21 mouse cellular contexts compared by ENCODE assay signal in genomic region chr7:6925926-6926730, GRCm38 (mm10).
DNase-seq lines count a peak whose midpoint lies in the region; ATAC-seq and TF ChIP-seq lines count a peak whose summit lies in the region.
"Had no signal": no experiment of that assay in that cellular context is flagged by ENCODE, and none has a peak within 500 bp of the region (broad histone marks: within the 10 kb centered on the region; RNA-seq: fewer than 3 reads in every experiment).

No protein-coding gene starts in this region.

- H3K27me3 ChIP-seq in hindbrain, embryonic 14.5 days (ENCODE audit: control insufficient read depth, insufficient read depth, low read length), result no peaks in the 10 kb centered on the region
- H3K27me3 ChIP-seq in hindbrain, embryonic 11.5 days (ENCODE audit: control insufficient read depth, insufficient read depth, low read length), result no peaks in the 10 kb centered on the region
- no peaks in the 10 kb centered on the region for H3K27me3 ChIP-seq in hindbrain, postnatal 0 days (ENCODE audit: insufficient read depth, low read length)
- H3K27me3 ChIP-seq: limb, embryonic 15.5 days; lung, embryonic 15.5 days; neural tube, embryonic 15.5 days; stomach, embryonic 15.5 days had no signal

- no peak for DNase-seq in hindbrain, embryonic 14.5 days (ENCODE audit: low spot score)
- no peak for DNase-seq in hindbrain, embryonic 11.5 days (ENCODE audit: low spot score)
- DNase-seq in right cerebral cortex, postnatal 14 days, result peak; percentile 8
- DNase-seq in right cerebral cortex, postnatal 25 days, result no peak
- DNase-seq in hindbrain, postnatal 0 days (ENCODE audit: low spot score), result no peak
- peak; percentile 36 for DNase-seq in telencephalon, adult 2 months (ENCODE audit: low read depth, low spot score)
- DNase-seq in spleen, adult 18-20 months, result no peak
- DNase-seq: adrenal gland, postnatal 10 days; cerebellum, postnatal 25 days; heart, adult 18-20 months; heart, postnatal 10 days; kidney, postnatal 14 days; right cerebral cortex, postnatal 4 days; thymus, postnatal 25 days had no signal

- no peak overlapping the region for H3K9ac ChIP-seq in hindbrain, embryonic 14.5 days
- no peak overlapping the region for H3K9ac ChIP-seq in hindbrain, embryonic 11.5 days (ENCODE audit: low read depth, low read length)
- no peak overlapping the region for H3K9ac ChIP-seq in hindbrain, postnatal 0 days (replicated peaks; ENCODE audit: low read length)
- H3K9ac ChIP-seq: limb, embryonic 15.5 days; lung, embryonic 15.5 days; neural tube, embryonic 15.5 days; stomach, embryonic 15.5 days had no signal

- H3K36me3 ChIP-seq in hindbrain, embryonic 14.5 days (replicated peaks; ENCODE audit: control insufficient read depth, insufficient read depth), result no peaks in the 10 kb centered on the region
- no peaks in the 10 kb centered on the region for H3K36me3 ChIP-seq in hindbrain, embryonic 11.5 days (ENCODE audit: control insufficient read depth, insufficient read depth, low read length)
- H3K36me3 ChIP-seq in hindbrain, postnatal 0 days (ENCODE audit: insufficient read depth, low read length), result no peaks in the 10 kb centered on the region
- H3K36me3 ChIP-seq: limb, embryonic 15.5 days; lung, embryonic 15.5 days; neural tube, embryonic 15.5 days; stomach, embryonic 15.5 days had no signal

- peak; percentile 26; the same call in 1 of the 2 replicates for ATAC-seq in hindbrain, embryonic 14.5 days (ENCODE audit: low FRiP score)
- ATAC-seq in hindbrain, embryonic 11.5 days (ENCODE audit: low FRiP score), result no peak
- peak; percentile 55 for ATAC-seq in hindbrain, postnatal 0 days
- no peak for ATAC-seq in megakaryocyte-erythroid progenitor cell, adult 5-6 weeks (replicated peaks; ENCODE audit: low FRiP score, low TSS enrichment, poor library complexity, severe bottlenecking)
- ATAC-seq: intestine, postnatal 0 days had no signal

- no peak overlapping the region for H3K4me3 ChIP-seq in hindbrain, embryonic 14.5 days (replicated peaks; ENCODE audit: low read length)
- H3K4me3 ChIP-seq in hindbrain, embryonic 11.5 days (ENCODE audit: low read depth, low read length), result no peak overlapping the region
- no peak overlapping the region for H3K4me3 ChIP-seq in hindbrain, postnatal 0 days (ENCODE audit: low read length)
- H3K4me3 ChIP-seq: left cerebral cortex, adult 2 months; limb, embryonic 15.5 days; lung, embryonic 15.5 days; neural tube, embryonic 15.5 days; stomach, embryonic 15.5 days had no signal

- no peaks in the 10 kb centered on the region for H3K9me3 ChIP-seq in hindbrain, embryonic 14.5 days (ENCODE audit: control insufficient read depth, low read length)
- no peaks in the 10 kb centered on the region for H3K9me3 ChIP-seq in hindbrain, embryonic 11.5 days (ENCODE audit: control insufficient read depth, low read length)
- no peaks in the 10 kb centered on the region for H3K9me3 ChIP-seq in hindbrain, postnatal 0 days (ENCODE audit: low read length)
- H3K9me3 ChIP-seq: limb, embryonic 15.5 days; lung, embryonic 15.5 days; neural tube, embryonic 15.5 days; stomach, embryonic 15.5 days had no signal

- H3K27ac ChIP-seq in hindbrain, embryonic 14.5 days, result peak overlapping the region; percentile 68
- H3K27ac ChIP-seq in hindbrain, embryonic 11.5 days (ENCODE audit: low read depth, low read length), result no peak overlapping the region
- peak overlapping the region; percentile 21; the same call in 1 of the 2 replicates for H3K27ac ChIP-seq in hindbrain, postnatal 0 days
- H3K27ac ChIP-seq: left cerebral cortex, adult 2 months; limb, embryonic 15.5 days; lung, embryonic 15.5 days; neural tube, embryonic 15.5 days; stomach, embryonic 15.5 days had no signal

- H3K4me1 ChIP-seq in hindbrain, embryonic 14.5 days (replicated peaks; ENCODE audit: control insufficient read depth, insufficient read depth, low read length), result peaks cover 6% of the 10 kb centered on the region; the same call in 1 of the 2 replicates
- H3K4me1 ChIP-seq in hindbrain, embryonic 11.5 days (replicated peaks; ENCODE audit: control insufficient read depth, insufficient read depth, low read length), result no peaks in the 10 kb centered on the region
- H3K4me1 ChIP-seq in hindbrain, postnatal 0 days (ENCODE audit: insufficient read depth, low read length), result no peaks in the 10 kb centered on the region; the same call in 1 of the 2 replicates
- H3K4me1 ChIP-seq: limb, embryonic 15.5 days; lung, embryonic 15.5 days; stomach, embryonic 15.5 days had no signal

- H3K4me2 ChIP-seq in hindbrain, embryonic 14.5 days (replicated peaks), result no peak overlapping the region
- H3K4me2 ChIP-seq in hindbrain, embryonic 11.5 days (replicated peaks; ENCODE audit: low read depth, low read length), result no peak overlapping the region
- H3K4me2 ChIP-seq in hindbrain, postnatal 0 days (ENCODE audit: low read depth, low read length), result no peak overlapping the region
- H3K4me2 ChIP-seq: limb, embryonic 15.5 days; lung, embryonic 15.5 days; neural tube, embryonic 15.5 days; stomach, embryonic 15.5 days had no signal

- whole genome bisulfite sequencing in hindbrain, embryonic 14.5 days, result 50% methylated on average over 7 of the region's 7 CpGs
- WGBS in hindbrain, embryonic 11.5 days, result 56% methylated on average over 7 of the region's 7 CpGs
- WGBS in hindbrain, postnatal 0 days, result 51% methylated on average over 7 of the region's 7 CpGs

- no peak for TF ChIP-seq CTCF in hindbrain, postnatal 0 days (IDR thresholded peaks at IDR 0.05; ENCODE audit: low read depth)

Comparison
In these comparisons a context has a peak if more than half of its experiments do, and no peak if none do; other contexts are left out.
1. ATAC-seq: peak in hindbrain, embryonic 14.5 days (single experiment) and hindbrain, postnatal 0 days (single experiment); none in hindbrain, embryonic 11.5 days (single experiment) and megakaryocyte-erythroid progenitor cell, adult 5-6 weeks (single experiment).
2. DNase-seq: peak in right cerebral cortex, postnatal 14 days (single experiment) and telencephalon, adult 2 months (single experiment); none in hindbrain, embryonic 14.5 days (single experiment), hindbrain, embryonic 11.5 days (single experiment), right cerebral cortex, postnatal 25 days (single experiment), hindbrain, postnatal 0 days (single experiment) and spleen, adult 18-20 months (0 of 2).